Mouse (Mus musculus) forebrain, postnatal 0 days (tissue): ENCODE results near the gene Smco3. TPM values are rescaled to one million over a fixed set of nuclear protein-coding genes. Genes with fewer than 3 reads are reported as not detected.

Experiments
- ATAC-seq: fragments of 200-750 bp; cut with Nextera tagmentation; 2 replicates; pipeline ENCODE4 v1.8.0; 2017; ENCODE audit warnings: mild to moderate bottlenecking, moderate library complexity
- DNase-seq: peaks from one replicate; pipeline ENCODE4 v3.0.0-alpha.2; 2015
- H3K27ac ChIP-seq: fragments of 300-500 bp; sonication (generic); 2 replicates; pipeline ENCODE4 v1.5.1; 2014; ENCODE audit warnings: low read depth, mild to moderate bottlenecking, antibody characterized with exemption, low read length, moderate library complexity, mixed read lengths
- H3K27me3 ChIP-seq: fragments of 300-500 bp; sonication (generic); 2 replicates; pipeline ENCODE4 v1.6.1; 2014; ENCODE audit warnings: mild to moderate bottlenecking, low read length, mixed read lengths; ENCODE audit not compliant: insufficient read depth
- H3K36me3 ChIP-seq: fragments of 300-500 bp; sonication (generic); 2 replicates; pipeline ENCODE4 v1.6.1; 2014; ENCODE audit warnings: mild to moderate bottlenecking, moderate library complexity; ENCODE audit not compliant: insufficient read depth
- H3K4me1 ChIP-seq: fragments of 300-500 bp; sonication (generic); 2 replicates; pipeline ENCODE4 v1.6.1; 2014; ENCODE audit warnings: antibody characterized with exemption; ENCODE audit not compliant: insufficient read depth
- H3K4me2 ChIP-seq: fragments of 300-500 bp; sonication (generic); 2 replicates; pipeline ENCODE4 v1.6.1; 2014; ENCODE audit warnings: low read depth, mild to moderate bottlenecking, moderate library complexity
- H3K4me3 ChIP-seq: fragments of 300-500 bp; sonication (generic); 2 replicates; pipeline ENCODE4 v1.5.1; 2014; ENCODE audit warnings: low read depth, low read length, mixed read lengths
- H3K9ac ChIP-seq: fragments of 300-500 bp; sonication (generic); 2 replicates; pipeline ENCODE4 v1.6.1; 2014; ENCODE audit warnings: mild to moderate bottlenecking
- H3K9me3 ChIP-seq: fragments of 300-500 bp; sonication (generic); 2 replicates; pipeline ENCODE4 v1.6.1; 2016; ENCODE audit warnings: low read length
- CTCF ChIP-seq: sonication (generic); IDR thresholded peaks from 2 replicates; pipeline ENCODE4 v1.5.1; 2016; ENCODE audit warnings: antibody characterized with exemption, control low read depth, low read depth
- WGBS: fragments of 180-500 bp; shearing (Covaris S2); extraction: QIAGEN DNeasy Blood & Tissue Kit; methylation state at CpG from one replicate; pipeline ENCODE4 v1.1.7; 2014; 5-methylcytosine and 5-hydroxymethylcytosine counted together
- polyA plus RNA-seq: library from polyadenylated mRNA; unstranded; fragments of >200 nt; fragmentation: Nextera tagmentation; extraction: Ambion mirVana; gene quantifications from 2 replicates; pipeline ENCODE4 v1.2.1, GENCODE M21; 2015
- total RNA-seq: library from RNA; depleted of rRNA; stranded (reverse); fragments of >200 nt; gene quantifications from 2 replicates; pipeline ENCODE4 v1.2.3, GENCODE M21; 2014

The Smco3 gene
- total and polyA plus RNA-seq, 2 experiments from 2014 or later, result 1.5 to 2.7 TPM

- peaks cover 92% of the 10 kb centered on the region for H3K36me3 ChIP-seq
- 0 out of 2 replicates have a peak overlapping the region, but pooled peaks have one; percentile 30 for H3K27ac ChIP-seq
- no peaks in the 10 kb centered on the region for H3K27me3 ChIP-seq
- ATAC-seq, result peak; percentile 83
- H3K4me3 ChIP-seq, result no peak overlapping the region
- 71% methylated on average over 3 of the region's 3 CpGs for WGBS
- no peaks in the 10 kb centered on the region for H3K4me1 ChIP-seq
- no peak overlapping the region for H3K4me2 ChIP-seq
- no peak for TF ChIP-seq CTCF
- H3K9ac ChIP-seq, result no peak overlapping the region
- no peaks in the 10 kb centered on the region for H3K9me3 ChIP-seq
- DNase-seq, result peak; percentile 83
Observed at GRCm38 (mm10) chr6:136817549-136817948, 17.7 kb downstream of the Smco3 start.

DNA sequence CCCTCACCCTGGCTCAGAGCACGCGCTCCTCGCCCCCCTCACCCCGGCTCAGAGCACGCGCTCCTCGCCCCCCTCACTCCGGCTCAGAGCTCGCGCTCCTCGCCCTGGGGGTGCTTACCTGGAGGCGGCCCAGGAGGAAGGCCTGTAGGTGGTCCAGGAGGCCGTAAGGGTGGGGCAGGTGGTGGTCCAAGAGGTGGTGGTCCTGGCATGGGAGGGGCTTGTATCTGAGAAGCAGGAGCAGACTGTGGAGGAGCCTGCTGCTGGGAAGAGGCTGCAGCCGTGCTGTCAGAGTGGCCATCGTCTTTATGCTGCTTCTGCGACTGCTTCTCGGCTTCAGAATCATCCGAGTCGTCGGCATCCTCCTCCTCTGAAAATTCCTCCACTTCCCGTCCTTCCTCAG lies 18.4 kb downstream of the Smco3 start:
- peaks cover 92% of the 10 kb centered on the region for H3K36me3 ChIP-seq
- H3K9me3 ChIP-seq, result no peaks in the 10 kb centered on the region
- WGBS, result 93% methylated on average over 21 of the region's 21 CpGs
- H3K27ac ChIP-seq, result 0 out of 2 replicates have a peak overlapping the region, but pooled peaks have one; percentile 30
- ATAC-seq (no peak), DNase-seq (no peak)
- no peaks in the 10 kb centered on the region for H3K4me1 ChIP-seq
- TF ChIP-seq CTCF, result no peak
- no peak overlapping the region for H3K4me3 ChIP-seq
- no peak overlapping the region for H3K9ac ChIP-seq
- H3K4me2 ChIP-seq, result no peak overlapping the region
- H3K27me3 ChIP-seq, result no peaks in the 10 kb centered on the region

- H3K27ac ChIP-seq, result no peak overlapping the region
- H3K4me1 ChIP-seq, result no peaks in the 10 kb centered on the region
- no peak for TF ChIP-seq CTCF
- WGBS, result 93% methylated on average over 7 of the region's 7 CpGs
- DNase-seq (no peak), ATAC-seq (no peak)
- no peaks in the 10 kb centered on the region for H3K9me3 ChIP-seq
- peaks cover 80% of the 10 kb centered on the region for H3K36me3 ChIP-seq
- no peak overlapping the region for H3K9ac ChIP-seq
- H3K27me3 ChIP-seq, result no peaks in the 10 kb centered on the region
- no peak overlapping the region for H3K4me3 ChIP-seq
- no peak overlapping the region for H3K4me2 ChIP-seq
Observed at GRCm38 (mm10) chr6:136815381-136815780, 19.9 kb downstream of the Smco3 start.

DNA sequence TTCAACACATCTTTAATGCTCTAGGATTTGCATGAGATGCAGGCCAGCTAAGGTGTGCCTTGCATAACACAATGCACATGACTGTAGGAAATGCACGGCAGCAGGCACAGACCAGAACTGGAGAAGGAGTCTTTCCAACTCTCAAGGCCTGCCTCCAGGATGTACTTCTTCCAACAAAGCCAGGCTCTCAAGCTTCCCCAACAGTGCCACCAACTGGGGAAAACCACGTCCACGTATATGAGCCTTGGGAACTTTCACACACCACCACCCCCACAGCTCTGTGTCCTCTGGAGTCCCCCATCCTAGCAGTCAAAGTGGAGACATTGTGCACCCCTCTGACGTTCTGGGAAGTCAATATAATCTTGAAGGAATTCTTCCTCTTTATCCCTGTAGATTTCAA lies 22.1 kb downstream of the Smco3 start:
- Histone ChIP-seq H3K27ac (no peak overlapping the region), H3K9ac (no peak overlapping the region), H3K27me3 (no peaks in the 10 kb centered on the region), H3K4me2 (no peak overlapping the region), H3K4me1 (peaks cover 4% of the 10 kb centered on the region; the same call in 1 of the 2 replicates), H3K36me3 (peaks cover 58% of the 10 kb centered on the region), H3K9me3 (no peaks in the 10 kb centered on the region), H3K4me3 (no peak overlapping the region)
- peak; percentile 35 for TF ChIP-seq CTCF
- DNase-seq, result peak; percentile 31
- no peak for ATAC-seq
- 40% methylated on average over 4 of the region's 4 CpGs for WGBS

DNA sequence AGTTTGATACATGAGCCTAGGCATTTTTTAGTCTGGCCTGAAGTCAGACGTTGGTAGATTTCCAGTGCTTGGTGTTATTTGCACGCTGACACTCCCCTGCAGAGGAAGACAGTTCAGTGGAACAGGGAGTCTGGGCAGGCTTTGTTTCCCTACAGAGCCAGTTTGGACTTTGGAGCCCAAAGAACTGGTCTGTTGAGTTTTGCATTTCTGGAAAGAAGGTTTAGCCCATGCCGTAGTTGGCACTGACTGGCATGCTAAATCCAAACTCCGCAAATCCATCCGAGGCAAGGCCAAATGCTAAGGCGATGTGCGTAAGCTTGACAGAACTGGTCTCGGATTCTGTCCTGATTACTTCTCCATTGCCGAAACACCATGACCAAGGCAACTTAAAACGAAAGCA lies 24.1 kb downstream of the Smco3 start:
- Histone ChIP-seq H3K27ac (no peak overlapping the region), H3K27me3 (no peaks in the 10 kb centered on the region), H3K9ac (no peak overlapping the region), H3K9me3 (no peaks in the 10 kb centered on the region), H3K4me3 (no peak overlapping the region), H3K4me1 (peaks cover 4% of the 10 kb centered on the region; the same call in 1 of the 2 replicates), H3K4me2 (no peak overlapping the region), H3K36me3 (peaks cover 40% of the 10 kb centered on the region)
- no peak for TF ChIP-seq CTCF
- 90% methylated on average over 10 of the region's 10 CpGs for WGBS
- DNase-seq, result no peak
- ATAC-seq, result no peak

- no peak for TF ChIP-seq CTCF
- no peak for ATAC-seq
- no peak overlapping the region for H3K27ac ChIP-seq
- no peak overlapping the region for H3K9ac ChIP-seq
- WGBS, result 85% methylated on average over 13 of the region's 13 CpGs
- H3K4me3 ChIP-seq, result 0 out of 2 replicates have a peak overlapping the region, but pooled peaks have one; percentile 74
- no peak for DNase-seq
- H3K4me2 ChIP-seq, result no peak overlapping the region
- H3K9me3 ChIP-seq, result no peaks in the 10 kb centered on the region
- no peaks in the 10 kb centered on the region for H3K27me3 ChIP-seq
- peaks cover 4% of the 10 kb centered on the region; the same call in 1 of the 2 replicates for H3K4me1 ChIP-seq
- peaks cover 28% of the 10 kb centered on the region for H3K36me3 ChIP-seq
Observed at GRCm38 (mm10) chr6:136809673-136810072, 25.6 kb downstream of the Smco3 start.

- no peak for DNase-seq
- no peak overlapping the region for H3K27ac ChIP-seq
- peaks cover 4% of the 10 kb centered on the region; the same call in 1 of the 2 replicates for H3K4me1 ChIP-seq
- H3K9me3 ChIP-seq, result no peaks in the 10 kb centered on the region
- peaks cover 22% of the 10 kb centered on the region for H3K36me3 ChIP-seq
- 44% methylated on average over 14 of the region's 14 CpGs for WGBS
- peak overlapping the region; percentile 74 for H3K4me3 ChIP-seq
- no peaks in the 10 kb centered on the region for H3K27me3 ChIP-seq
- no peak for ATAC-seq
- TF ChIP-seq CTCF, result no peak
- H3K9ac ChIP-seq, result no peak overlapping the region
- H3K4me2 ChIP-seq, result peak overlapping the region; percentile 95
Observed at GRCm38 (mm10) chr6:136809077-136809476, 26.2 kb downstream of the Smco3 start.
